Mouse (Mus musculus): ENCODE data around the gene Tes3-ps. TPM values are rescaled to one million over a fixed set of nuclear protein-coding genes. Genes with fewer than 3 reads are reported as not detected.

Gene Tes3-ps
- polyA plus RNA-seq, 2 experiments from 2014 or later = 6.6 to 7.3 TPM

GRCm38 (mm10) chr13:49505776-49506175 lies 12.7 kb downstream of the Tes3-ps start:
- ATAC-seq = no peak

DNA sequence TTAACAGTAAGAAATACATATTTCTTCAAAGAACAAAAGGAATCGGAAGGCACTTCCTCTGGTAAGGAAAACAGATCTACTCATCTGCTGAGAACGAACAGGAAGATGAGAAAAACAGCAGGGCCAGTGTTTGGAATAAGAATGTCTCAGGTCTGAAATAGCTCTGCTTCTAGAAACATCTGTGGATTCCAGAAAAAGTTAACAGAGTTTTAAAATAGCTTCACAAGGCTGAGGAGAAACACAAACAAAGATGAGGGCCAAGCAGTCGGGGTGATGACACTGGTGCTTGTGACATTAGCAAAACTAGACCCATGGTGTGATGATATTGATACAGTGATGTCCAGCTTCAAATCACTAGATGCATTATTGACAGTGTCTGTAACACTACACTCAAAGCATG lies 14.1 kb downstream of the Tes3-ps start:
- no peak for ATAC-seq

GRCm38 (mm10) chr13:49518761-49519160 lies 25.6 kb downstream of the Tes3-ps start:
- ATAC-seq = no peak

- no peak for ATAC-seq
Observed at GRCm38 (mm10) chr13:49526235-49526634, 33.1 kb downstream of the Tes3-ps start.

GRCm38 (mm10) chr13:49530636-49531035 lies 37.5 kb downstream of the Tes3-ps start:
- ATAC-seq = no peak

DNA sequence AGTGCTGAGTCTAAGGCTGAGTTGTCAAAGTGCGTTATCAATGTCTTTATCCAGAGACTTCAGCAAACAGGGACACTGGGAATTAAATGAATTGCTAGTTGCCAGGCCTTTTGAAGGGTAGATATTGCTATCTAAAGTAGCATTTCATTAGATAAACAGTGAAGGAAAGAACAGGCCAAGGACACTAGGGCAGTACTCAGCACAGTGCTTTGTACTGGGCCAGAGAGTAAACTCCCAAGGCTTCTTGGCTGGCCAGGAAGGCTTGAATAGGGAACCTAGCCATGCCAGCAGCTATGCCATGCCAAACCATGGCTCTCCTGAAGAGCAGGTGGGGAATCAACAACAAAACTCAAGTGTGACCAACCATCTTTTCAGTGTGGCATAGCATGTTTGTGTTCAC lies 43.8 kb downstream of the Tes3-ps start:
- no peak for ATAC-seq

- ATAC-seq = no peak
Observed at GRCm38 (mm10) chr13:49538693-49539092, 45.6 kb downstream of the Tes3-ps start.

DNA sequence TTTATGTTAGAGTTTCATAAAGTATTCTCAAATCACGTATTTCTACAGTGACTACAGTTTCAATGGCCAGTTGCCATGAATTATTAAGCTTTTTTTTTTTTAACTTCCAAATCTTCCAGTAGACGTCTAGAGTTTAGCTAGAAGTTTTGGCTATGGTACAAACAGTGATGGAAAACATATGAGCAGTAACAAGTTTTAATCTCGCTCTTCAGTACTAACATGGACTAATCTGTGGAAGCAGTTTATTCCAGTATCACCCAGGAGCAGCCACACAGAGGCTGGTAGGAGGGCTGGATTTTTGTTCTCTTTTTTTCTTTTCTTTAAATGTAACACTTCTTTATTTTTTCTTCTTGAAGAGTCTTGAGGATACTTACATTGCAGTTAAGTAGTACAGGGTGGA lies 51.2 kb downstream of the Tes3-ps start, which contains the start of gene Aspn:
Aspn (plus strand) TSS at position 165 of the 400 bp plus-strand sequence.
- ATAC-seq = no peak

- ATAC-seq = no peak
Observed at GRCm38 (mm10) chr13:49545646-49546045, 52.5 kb downstream of the Tes3-ps start.

Other genes with a start within 250 kb of the Tes3-ps start
- 10 to 100 TPM; 61.0 to 67.4 TPM for gene Susd3, start 244.6 kb upstream of the Tes3-ps start, polyA plus RNA-seq (2017; shearing (Covaris generic))
- gene Fgd3, start 173.0 kb upstream of the Tes3-ps start, polyA plus RNA-seq (2017; shearing (Covaris generic)) = 10 to 100 TPM; 11.5 to 13.7 TPM
- 1 to 10 TPM; 5.8 to 6.2 TPM for gene Bicd2, start 151.7 kb upstream of the Tes3-ps start, polyA plus RNA-seq (2017; shearing (Covaris generic))
- gene Ippk, start 72.1 kb upstream of the Tes3-ps start, polyA plus RNA-seq (2017; shearing (Covaris generic)) = 1 to 10 TPM; 2.7 to 4.6 TPM
- under 1 TPM; 0.08 to 0.26 TPM for gene Ecm2, start 11.5 kb downstream of the Tes3-ps start, polyA plus RNA-seq (2017; shearing (Covaris generic))
- gene Aspn, start 51.1 kb downstream of the Tes3-ps start, polyA plus RNA-seq (2017; shearing (Covaris generic)) = under 1 TPM; 0.27 to 0.46 TPM
- gene Omd, start 89.1 kb downstream of the Tes3-ps start, polyA plus RNA-seq (2017; shearing (Covaris generic)) = under 1 TPM; 0.41 to 0.65 TPM
- under 1 TPM in 1 of 2 experiments, not detected in 1; 0.29 TPM for gene Ogn, start 114.7 kb downstream of the Tes3-ps start, polyA plus RNA-seq (2017; shearing (Covaris generic))
- gene Cenpp, start 159.5 kb downstream of the Tes3-ps start, polyA plus RNA-seq (2017; shearing (Covaris generic)) = 10 to 100 TPM in 1 of 2 experiments, 1 to 10 TPM in 1; 8.9 to 10.0 TPM
- gene Nol8, start 159.8 kb downstream of the Tes3-ps start, polyA plus RNA-seq (2017; shearing (Covaris generic)) = 10 to 100 TPM; 40.7 to 42.2 TPM
- 10 to 100 TPM; 36.3 to 36.4 TPM for gene Iars, start 188.8 kb downstream of the Tes3-ps start, polyA plus RNA-seq (2017; shearing (Covaris generic))